Mouse (Mus musculus): ENCODE data around the gene Tle3.

GRCm38 (mm10) chr9:61449363-61449904 is 77.3 kb downstream of the Tle3 start:
- TF ChIP-seq CTCF (IDR thresholded peaks at IDR 0.05; ENCODE audit: low read depth) (no peak), EP300 (optimal IDR thresholded peaks at IDR 0.05) (no peak)
